Mouse (Mus musculus) ES-Bruce4 (cell line): ENCODE data around the gene Pik3r3.
A peak's percentile ranks its signal among the peaks of the same experiment; 100 is the strongest.
"Not testable (repeated sequence)": the region's sequence is repeated elsewhere in the genome, so short reads cannot be mapped to it uniquely, and the experiment has no call there.

Experiments
- CTCF ChIP-seq: IDR thresholded peaks from one replicate; pipeline ENCODE4 v1.8.1; 2011; ENCODE audit warnings: low read depth, low read length
- EP300 ChIP-seq: IDR thresholded peaks from 2 replicates; pipeline ENCODE4 v1.6.1; 2011; ENCODE audit warnings: low read depth, low read length; ENCODE audit not compliant: insufficient read depth
- POLR2A ChIP-seq: IDR thresholded peaks from one replicate; pipeline ENCODE4 v1.8.1; 2011; ENCODE audit warnings: low read length; ENCODE audit not compliant: insufficient read depth

DNA sequence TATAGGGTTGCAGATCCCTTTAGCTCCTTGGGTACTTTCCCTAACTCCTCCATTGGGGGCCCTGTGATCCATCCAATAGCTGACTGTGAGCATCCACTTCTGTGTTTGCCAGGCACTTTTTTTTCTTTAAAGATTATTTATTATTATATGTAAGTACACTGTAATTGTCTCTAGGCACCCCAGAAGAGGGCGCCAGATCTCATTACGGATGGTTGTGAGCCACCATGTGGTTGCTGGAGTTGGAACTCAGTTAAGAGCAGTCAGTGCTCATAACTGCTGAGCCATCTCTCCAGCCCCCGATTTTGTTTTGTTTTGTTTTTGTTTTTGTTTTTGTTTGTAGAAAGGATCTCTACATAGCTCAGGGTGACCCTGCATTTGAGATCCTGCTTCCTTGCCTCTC lies 24.5 kb downstream of the Pik3r3 start:
- not testable (repeated sequence) for TF ChIP-seq POLR2A, EP300
- peak; percentile 47 for TF ChIP-seq CTCF
